Mouse (Mus musculus) spleen, postnatal 36 days (tissue): Measurements from ENCODE around the gene Fgd5.

Experiments used
- DNase-seq, 2 experiments: peaks; one replicate each; pipeline ENCODE4 v3.0.0; 2022; ENCODE audit warnings: low spot score in 2 of 2, mixed read lengths in 1 of 2

The Fgd5 gene

DNA sequence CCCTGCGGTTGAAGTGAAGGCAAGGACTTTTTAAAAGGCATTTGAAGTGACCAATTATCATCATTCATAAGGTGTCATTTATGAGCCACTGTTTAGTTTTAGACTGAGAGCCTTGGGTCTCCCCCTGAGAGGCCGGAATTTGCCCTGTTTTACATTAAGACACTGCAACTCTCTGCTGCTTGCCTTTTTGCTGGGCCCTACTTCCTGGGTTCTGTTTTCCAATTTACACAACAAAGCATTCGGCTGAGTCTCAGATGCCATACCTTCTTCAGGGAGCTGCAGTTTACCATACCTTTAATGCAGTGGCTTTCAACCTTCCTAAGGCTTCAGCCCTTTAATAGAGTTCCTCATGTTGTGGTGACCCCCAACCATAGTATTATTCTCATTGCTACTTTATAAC lies 26.1 kb downstream of the Fgd5 start:
- no peak for DNase-seq

DNA sequence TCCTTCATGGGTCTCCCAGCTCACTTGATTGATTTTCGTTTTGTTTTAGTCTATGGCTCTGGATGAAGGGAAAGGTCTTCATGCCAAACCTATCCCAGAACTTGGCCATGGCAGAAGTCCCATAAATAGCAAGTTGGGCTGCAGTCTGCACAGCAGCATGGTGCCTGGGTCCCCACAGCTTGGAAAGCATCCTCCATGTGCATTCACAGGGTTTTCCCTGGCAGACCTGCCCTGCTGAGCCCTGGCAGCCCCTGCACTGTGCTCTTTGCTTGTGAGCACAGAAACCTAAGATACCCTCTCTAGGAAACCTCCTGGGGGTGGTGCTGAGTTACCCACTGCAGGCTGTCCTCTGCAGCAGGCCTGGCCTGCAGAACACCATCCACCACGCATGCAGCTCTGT lies 32.2 kb downstream of the Fgd5 start:
- no peak for DNase-seq

- DNase-seq = no peak
Observed at GRCm38 (mm10) chr6:92012413-92012812, 33.7 kb downstream of the Fgd5 start.

- DNase-seq = no peak
Observed at GRCm38 (mm10) chr6:92013035-92013434, 34.4 kb downstream of the Fgd5 start.

DNA sequence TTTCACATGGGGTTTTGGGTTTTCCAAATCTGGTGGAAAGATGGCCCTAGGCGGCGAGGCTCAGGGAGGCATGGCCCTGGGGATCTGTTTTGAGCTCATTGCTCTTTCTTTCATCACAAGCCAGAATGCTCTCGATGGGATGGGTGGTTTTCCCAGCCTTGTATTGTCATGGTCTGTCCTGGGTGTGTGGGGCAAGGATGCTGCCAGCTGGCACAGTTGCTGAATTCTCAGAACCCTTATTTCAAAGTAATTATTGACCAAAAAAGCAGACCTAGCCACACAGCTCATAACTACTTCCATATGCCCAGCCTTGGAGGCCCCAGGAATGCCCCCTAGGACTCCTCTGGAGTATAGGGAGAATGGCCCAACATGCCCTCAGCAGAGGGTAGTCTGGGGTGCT lies 34.9 kb downstream of the Fgd5 start:
- no peak for DNase-seq

DNA sequence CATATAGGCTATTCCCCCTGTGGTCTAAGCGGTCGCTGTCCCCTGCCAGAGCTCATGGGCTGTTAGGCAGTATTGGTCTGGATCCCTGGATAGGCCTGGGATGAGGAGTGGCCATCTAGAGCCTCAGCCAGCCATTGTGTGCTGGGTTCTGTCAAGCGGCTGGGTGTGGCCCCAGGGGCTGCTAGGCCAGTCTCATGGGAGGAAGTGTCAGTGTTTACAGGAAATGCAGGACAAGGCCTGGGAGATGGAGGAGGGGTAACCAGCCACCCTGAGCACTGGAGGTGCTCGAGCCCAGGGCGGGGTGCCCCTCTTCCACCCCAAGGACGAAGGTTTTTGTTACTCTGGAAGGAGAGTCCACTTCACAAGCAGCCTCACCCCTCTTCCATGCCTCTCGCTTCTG lies 36.3 kb downstream of the Fgd5 start:
- DNase-seq = no peak

DNA sequence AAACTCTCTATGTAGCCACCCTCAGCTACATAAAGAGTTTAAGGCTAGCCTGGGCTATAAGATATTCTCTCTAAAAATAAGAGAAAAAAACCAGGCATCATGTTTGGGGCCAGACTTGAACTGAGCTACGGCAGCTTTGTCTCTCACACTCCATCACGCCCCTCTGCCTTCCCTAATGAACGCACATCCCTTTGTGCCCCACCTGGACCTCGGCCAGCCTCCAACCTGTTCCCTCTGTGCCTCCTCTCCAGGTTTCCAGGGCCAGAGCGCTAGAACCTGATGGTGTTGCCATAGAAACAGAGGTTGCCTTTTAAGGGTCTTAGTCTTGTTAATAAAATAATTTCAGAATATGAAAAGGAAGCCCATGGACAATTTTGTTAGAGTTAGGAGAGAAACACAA lies 37.2 kb downstream of the Fgd5 start:
- DNase-seq = no peak

- DNase-seq = no peak
Observed at GRCm38 (mm10) chr6:92016738-92017137, 38.1 kb downstream of the Fgd5 start.

GRCm38 (mm10) chr6:92018421-92018820 lies 39.7 kb downstream of the Fgd5 start:
- DNase-seq = no peak

GRCm38 (mm10) chr6:92021061-92021460 lies 42.4 kb downstream of the Fgd5 start:
- DNase-seq = no peak

- DNase-seq = no peak
Observed at GRCm38 (mm10) chr6:92021506-92021905, 42.8 kb downstream of the Fgd5 start.

- DNase-seq = no peak
Observed at GRCm38 (mm10) chr6:92025252-92025651, 46.6 kb downstream of the Fgd5 start.

DNA sequence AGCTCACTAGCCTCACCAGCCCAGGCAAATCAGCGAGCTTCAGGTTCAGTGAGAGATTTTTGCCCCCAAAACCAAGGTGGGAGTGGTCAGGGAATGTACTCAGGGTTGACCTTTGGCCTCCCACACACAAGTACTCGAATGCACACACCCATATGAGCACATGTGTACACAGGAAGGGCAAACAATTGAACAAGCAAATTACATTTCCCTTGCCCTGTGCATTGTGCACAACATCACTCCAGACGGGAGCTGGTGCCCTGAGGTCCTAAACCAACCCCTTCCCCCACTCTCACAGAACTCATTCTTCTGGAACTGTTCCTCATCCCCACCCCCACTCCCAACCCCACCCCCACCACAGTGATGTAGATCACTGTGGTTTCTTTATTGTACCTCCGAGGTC lies 48.7 kb downstream of the Fgd5 start:
- no peak for DNase-seq

GRCm38 (mm10) chr6:92030646-92031045 lies 52.0 kb downstream of the Fgd5 start:
- DNase-seq = no peak

DNA sequence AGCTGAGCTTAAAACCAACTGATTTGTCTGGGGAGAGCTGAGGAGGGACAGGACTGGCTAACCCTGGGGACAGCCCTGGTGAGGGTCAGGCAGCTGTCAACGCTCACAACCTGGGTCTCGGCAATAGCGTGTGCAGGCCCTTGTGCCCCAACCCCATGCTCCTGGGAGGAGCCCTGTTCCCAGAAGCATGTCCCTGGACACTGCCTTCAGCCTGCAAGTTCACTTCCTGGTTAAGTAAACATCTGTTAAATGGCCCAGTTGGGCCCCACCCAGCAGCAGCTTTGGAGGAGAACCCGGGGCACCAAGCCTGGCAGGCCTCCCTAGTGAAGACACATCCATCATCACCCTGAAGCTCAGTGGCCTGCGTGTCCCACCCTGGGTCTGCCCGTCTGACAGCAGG lies 56.0 kb downstream of the Fgd5 start:
- DNase-seq = no peak

- DNase-seq = no peak
Observed at GRCm38 (mm10) chr6:92036372-92036771, 57.7 kb downstream of the Fgd5 start.

GRCm38 (mm10) chr6:92038158-92038557 lies 59.5 kb downstream of the Fgd5 start:
- DNase-seq = no peak

DNA sequence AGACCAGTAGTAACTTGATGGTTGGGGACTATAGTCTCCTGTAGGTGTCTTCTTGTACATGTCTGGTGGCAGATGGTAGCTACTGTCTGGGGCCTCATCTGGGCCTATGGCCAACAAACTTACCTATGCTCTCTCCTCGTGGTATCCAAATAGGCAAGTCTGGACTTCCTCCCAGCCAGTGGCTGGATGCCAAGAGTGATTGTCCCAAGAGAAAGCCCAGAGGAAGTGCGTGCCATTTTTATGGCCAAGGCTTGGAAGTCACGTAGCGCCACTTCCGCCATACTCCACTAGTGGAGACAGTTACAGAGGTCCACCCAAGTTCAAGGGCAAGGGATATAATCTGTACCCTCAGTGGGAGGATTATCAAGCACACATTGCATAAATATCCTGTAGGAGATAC lies 62.6 kb downstream of the Fgd5 start:
- no peak for DNase-seq

DNA sequence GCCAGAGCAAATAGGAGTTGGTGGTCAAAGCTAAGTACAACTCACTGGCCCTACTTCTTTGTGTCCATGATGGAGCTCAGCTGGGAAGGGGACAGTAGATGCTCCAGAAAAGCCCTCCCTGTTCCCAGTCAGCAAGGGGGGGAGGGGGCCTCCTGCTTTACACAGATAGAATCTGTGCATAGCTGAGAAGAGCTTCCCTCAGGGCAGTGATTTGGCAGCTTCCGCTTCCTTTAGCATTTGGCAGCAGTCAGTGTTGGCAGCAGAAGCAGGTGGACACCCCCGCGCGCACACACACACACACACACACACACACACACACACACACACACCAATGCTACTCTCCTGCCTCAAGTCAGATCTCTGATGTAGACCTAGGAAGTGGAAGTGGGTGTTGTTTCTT lies 63.4 kb downstream of the Fgd5 start:
- DNase-seq = no peak

DNA sequence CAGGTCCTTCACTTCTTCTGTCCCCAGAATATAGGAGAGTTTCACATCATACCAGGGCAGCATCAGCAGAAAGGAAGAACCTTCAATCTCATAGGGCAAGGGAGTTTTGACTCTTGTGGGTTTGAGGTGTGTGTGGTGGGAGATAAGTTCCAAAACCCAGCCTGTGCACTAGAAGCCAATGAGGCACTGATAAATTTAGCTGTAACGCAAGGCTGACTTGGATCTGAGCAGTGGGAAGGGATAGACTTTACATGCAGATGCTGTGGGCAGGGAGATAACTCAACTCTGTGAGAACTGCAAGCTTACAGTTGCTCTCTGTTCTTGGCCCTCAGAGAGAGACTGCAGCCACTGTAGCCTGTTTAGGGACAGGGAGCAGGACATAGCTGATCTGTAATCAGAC lies 64.2 kb downstream of the Fgd5 start:
- DNase-seq = no peak

DNA sequence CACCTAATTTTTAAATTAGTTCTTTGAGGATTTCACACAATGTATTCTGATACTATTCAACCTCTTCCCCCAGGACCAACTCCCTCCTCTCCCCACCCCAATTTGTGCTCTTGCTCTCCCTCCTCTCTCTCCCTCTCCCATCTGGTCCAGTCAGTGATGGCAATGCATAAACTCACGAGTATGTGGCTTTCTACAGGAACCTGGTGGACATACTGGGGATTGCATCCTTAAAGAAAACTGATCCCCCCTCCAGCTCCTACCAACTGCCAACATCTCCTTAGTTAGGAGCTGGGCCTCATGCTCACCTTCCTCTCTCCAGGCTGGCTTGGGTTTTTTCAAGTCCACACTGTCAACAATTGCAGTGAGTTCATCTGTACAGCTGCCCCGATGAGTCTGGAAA lies 79.1 kb downstream of the Fgd5 start:
- no peak for DNase-seq

DNA sequence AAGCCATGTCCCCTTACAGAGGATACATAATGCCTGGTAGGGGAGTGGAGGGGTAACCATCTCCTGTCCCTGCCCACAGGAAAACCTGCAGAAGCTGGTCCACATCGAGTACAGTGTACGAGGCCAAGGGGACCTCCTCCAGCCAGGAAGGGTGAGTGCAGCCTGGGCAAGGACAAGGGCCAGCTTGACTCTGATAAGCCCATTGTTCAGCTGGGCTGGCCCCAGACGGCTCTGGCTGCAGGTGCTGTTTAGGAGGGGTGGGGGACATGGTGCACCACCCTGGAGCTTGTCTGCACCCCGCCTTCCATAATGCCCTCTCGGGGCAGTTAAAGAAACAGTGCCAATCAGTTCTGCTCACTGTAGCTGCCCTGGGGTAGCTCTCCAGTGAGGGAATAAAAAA lies 83.0 kb downstream of the Fgd5 start:
- no peak for DNase-seq

DNA sequence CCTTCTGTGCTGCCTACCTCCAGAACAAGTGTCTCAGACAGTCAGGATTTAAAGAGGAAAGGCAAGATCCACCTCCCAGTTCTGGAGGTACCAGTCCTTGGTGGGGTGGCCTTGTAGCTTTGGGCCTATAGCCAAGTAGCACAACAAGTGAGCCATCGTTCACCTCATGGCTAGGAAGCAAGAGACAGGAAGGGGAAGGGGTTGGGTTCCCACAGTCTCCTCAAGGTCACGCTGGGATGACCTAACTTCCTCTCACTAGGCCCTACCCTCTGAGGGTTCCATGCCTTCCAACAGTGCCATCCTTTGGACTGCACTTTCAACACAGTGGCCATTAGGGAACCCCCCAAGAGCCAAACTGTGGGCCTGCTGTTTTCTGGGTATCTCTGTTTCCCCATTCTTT lies 84.8 kb downstream of the Fgd5 start:
- no peak for DNase-seq

GRCm38 (mm10) chr6:92064101-92064500 lies 85.4 kb downstream of the Fgd5 start:
- DNase-seq = no peak
